Mouse (Mus musculus): ENCODE results near the gene Efcab5.
"Not testable (repeated sequence)": the region's sequence is repeated elsewhere in the genome, so short reads cannot be mapped to it uniquely, and the experiment has no call there.

Efcab5 gene

DNA sequence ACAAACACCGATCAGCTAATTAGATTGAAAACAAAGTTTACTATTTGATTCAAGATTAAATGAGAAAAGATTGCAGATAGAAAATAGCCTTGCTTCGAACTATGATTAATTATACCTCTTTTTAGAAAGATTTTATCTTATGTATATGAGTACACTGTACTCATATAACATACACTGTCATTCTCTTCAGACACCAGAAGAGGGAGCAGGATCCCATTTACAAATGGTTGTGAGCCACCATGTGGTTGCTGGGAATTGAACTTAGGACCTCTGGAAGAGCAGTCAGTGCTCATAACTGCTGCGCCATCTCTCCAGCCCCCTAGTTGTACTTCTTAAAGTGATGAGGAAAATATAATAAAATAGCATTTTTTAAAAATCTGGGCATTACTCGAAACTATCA lies 55.3 kb downstream of the Efcab5 start:
- Histone ChIP-seq H3K4me3 (replicated peaks; ENCODE audit: low read length) (no peak overlapping the region), H3K36me3 (ENCODE audit: insufficient read depth, low read length) (no peaks in the 10 kb centered on the region), H3K27me3 (ENCODE audit: insufficient read depth, low read length) (peaks cover 3% of the 10 kb centered on the region; the same call in 1 of the 2 replicates), H3K9me3 (ENCODE audit: low read length) (no peaks in the 10 kb centered on the region), H3K4me1 (replicated peaks; ENCODE audit: low read depth, low read length) (no peaks in the 10 kb centered on the region)
- TF ChIP-seq NANOG (IDR thresholded peaks at IDR 0.05; ENCODE audit: borderline replicate concordance, low read length) (no peak), CTCF (conservative IDR thresholded peaks at IDR 0.05; ENCODE audit: low read length) (peak; percentile 31), POU5F1 (IDR thresholded peaks at IDR 0.05; ENCODE audit: borderline replicate concordance, low read length) (no peak)

DNA sequence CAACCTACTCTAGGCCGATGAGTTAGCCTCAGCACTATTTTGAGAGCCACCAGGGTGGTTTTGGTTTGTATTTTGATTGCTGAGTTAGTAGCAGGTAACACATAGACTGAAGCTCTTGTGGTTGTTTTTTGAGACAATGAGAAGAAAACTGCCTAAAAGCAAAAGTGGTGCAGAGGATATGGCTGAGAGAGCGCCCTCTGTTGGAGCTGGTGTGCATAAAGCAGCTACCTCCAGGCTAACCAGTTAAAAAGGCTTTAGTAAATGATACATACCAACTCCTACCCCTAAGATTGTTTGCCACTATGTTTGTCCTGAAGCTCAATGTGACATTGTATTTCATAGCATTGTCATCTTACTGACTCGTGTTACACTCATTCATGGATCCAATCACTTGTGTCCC lies 56.2 kb downstream of the Efcab5 start:
- H3K36me3 ChIP-seq (ENCODE audit: insufficient read depth, low read length) = no peaks in the 10 kb centered on the region
- TF ChIP-seq NANOG (IDR thresholded peaks at IDR 0.05; ENCODE audit: borderline replicate concordance, low read length) (no peak), CTCF (conservative IDR thresholded peaks at IDR 0.05; ENCODE audit: low read length) (peak; percentile 83), POU5F1 (IDR thresholded peaks at IDR 0.05; ENCODE audit: borderline replicate concordance, low read length) (no peak)
- no peaks in the 10 kb centered on the region for H3K9me3 ChIP-seq (ENCODE audit: low read length)
- peaks cover 3% of the 10 kb centered on the region; the same call in 1 of the 2 replicates for H3K27me3 ChIP-seq (ENCODE audit: insufficient read depth, low read length)
- H3K4me3 ChIP-seq (replicated peaks; ENCODE audit: low read length) = no peak overlapping the region
- H3K4me1 ChIP-seq (replicated peaks; ENCODE audit: low read depth, low read length) = peaks cover 5% of the 10 kb centered on the region; the same call in 1 of the 2 replicates

DNA sequence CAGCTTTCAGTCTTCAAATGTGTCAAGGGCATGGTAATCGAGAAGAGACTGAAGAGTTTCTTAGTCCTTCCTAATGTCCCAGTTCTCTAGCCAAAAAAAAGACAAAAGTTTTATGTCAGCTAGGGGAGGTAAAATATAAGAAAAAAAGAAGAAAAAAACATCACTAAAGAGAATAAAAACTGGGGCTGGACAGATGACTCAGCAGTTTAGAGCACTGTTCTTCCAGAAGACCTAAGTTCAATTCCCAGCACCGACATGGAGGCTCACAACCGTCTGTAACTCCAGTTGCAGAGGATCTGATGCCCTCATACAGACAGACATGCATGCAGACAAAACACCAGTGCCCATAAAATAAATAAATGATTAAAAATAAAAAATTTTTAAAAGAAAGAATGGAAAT lies 60.2 kb downstream of the Efcab5 start:
- no peaks in the 10 kb centered on the region for H3K27me3 ChIP-seq (ENCODE audit: insufficient read depth, low read length)
- no peak for TF ChIP-seq CTCF (conservative IDR thresholded peaks at IDR 0.05; ENCODE audit: low read length)
- TF ChIP-seq NANOG (IDR thresholded peaks at IDR 0.05; ENCODE audit: borderline replicate concordance, low read length) = no peak
- no peak for TF ChIP-seq POU5F1 (IDR thresholded peaks at IDR 0.05; ENCODE audit: borderline replicate concordance, low read length)
- peaks cover 9% of the 10 kb centered on the region; the same call in 1 of the 2 replicates for H3K9me3 ChIP-seq (ENCODE audit: low read length)
- H3K4me3 ChIP-seq (replicated peaks; ENCODE audit: low read length) = no peak overlapping the region
- H3K36me3 ChIP-seq (ENCODE audit: insufficient read depth, low read length) = no peaks in the 10 kb centered on the region
- H3K4me1 ChIP-seq (replicated peaks; ENCODE audit: low read depth, low read length) = peaks cover 16% of the 10 kb centered on the region

- Histone ChIP-seq H3K9me3 (ENCODE audit: low read length) (no peaks in the 10 kb centered on the region), H3K36me3 (ENCODE audit: insufficient read depth, low read length) (no peaks in the 10 kb centered on the region), H3K4me1 (replicated peaks; ENCODE audit: low read depth, low read length) (peaks cover 13% of the 10 kb centered on the region), H3K27me3 (ENCODE audit: insufficient read depth, low read length) (no peaks in the 10 kb centered on the region), H3K4me3 (replicated peaks; ENCODE audit: low read length) (no peak overlapping the region)
- TF ChIP-seq CTCF (conservative IDR thresholded peaks at IDR 0.05; ENCODE audit: low read length) (no peak), NANOG (IDR thresholded peaks at IDR 0.05; ENCODE audit: borderline replicate concordance, low read length) (no peak)
Observed at GRCm38 (mm10) chr11:77111141-77111540, 77.6 kb downstream of the Efcab5 start.

GRCm38 (mm10) chr11:77108442-77108841 lies 80.3 kb downstream of the Efcab5 start:
- Histone ChIP-seq H3K36me3 (ENCODE audit: insufficient read depth, low read length) (no peaks in the 10 kb centered on the region), H3K4me3 (replicated peaks; ENCODE audit: low read length) (no peak overlapping the region), H3K27me3 (ENCODE audit: insufficient read depth, low read length) (peaks cover 10% of the 10 kb centered on the region), H3K4me1 (replicated peaks; ENCODE audit: low read depth, low read length) (peaks cover 13% of the 10 kb centered on the region), H3K9me3 (ENCODE audit: low read length) (no peaks in the 10 kb centered on the region)
- TF ChIP-seq POU5F1 (IDR thresholded peaks at IDR 0.05; ENCODE audit: borderline replicate concordance, low read length) (no peak), CTCF (conservative IDR thresholded peaks at IDR 0.05; ENCODE audit: low read length) (no peak), NANOG (IDR thresholded peaks at IDR 0.05; ENCODE audit: borderline replicate concordance, low read length) (no peak)

GRCm38 (mm10) chr11:77107872-77108271 lies 80.9 kb downstream of the Efcab5 start:
- H3K36me3 ChIP-seq (ENCODE audit: insufficient read depth, low read length); H3K4me3 ChIP-seq (replicated peaks; ENCODE audit: low read length); H3K9me3 ChIP-seq (ENCODE audit: low read length): not testable (repeated sequence)
- TF ChIP-seq CTCF (conservative IDR thresholded peaks at IDR 0.05; ENCODE audit: low read length) = peak; percentile 23
- peaks cover 14% of the 10 kb centered on the region for H3K27me3 ChIP-seq (ENCODE audit: insufficient read depth, low read length)
- peaks cover 13% of the 10 kb centered on the region for H3K4me1 ChIP-seq (replicated peaks; ENCODE audit: low read depth, low read length)

DNA sequence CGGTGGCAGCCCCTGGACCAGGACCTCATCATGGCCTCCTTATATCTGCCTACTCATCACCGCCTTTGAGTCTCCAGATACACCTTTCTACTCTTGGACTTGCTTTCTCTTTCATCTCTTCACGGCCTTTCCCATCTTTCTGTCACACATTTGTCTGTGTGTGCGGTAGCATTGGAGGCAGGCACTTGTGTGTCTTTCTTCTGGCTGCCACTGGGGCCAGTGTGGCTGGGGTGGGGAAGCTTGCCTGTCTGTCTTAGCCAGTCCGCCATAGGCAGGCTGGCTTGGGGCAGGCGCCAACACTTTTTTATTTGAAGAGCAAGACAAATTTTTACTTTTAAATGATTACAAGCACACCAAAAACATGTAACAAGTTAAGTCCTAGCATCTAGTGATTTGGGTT lies 81.8 kb downstream of the Efcab5 start:
- no peaks in the 10 kb centered on the region for H3K36me3 ChIP-seq (ENCODE audit: insufficient read depth, low read length)
- no peaks in the 10 kb centered on the region for H3K9me3 ChIP-seq (ENCODE audit: low read length)
- peaks cover 19% of the 10 kb centered on the region for H3K27me3 ChIP-seq (ENCODE audit: insufficient read depth, low read length)
- 0 out of 2 replicates have a peak, but pooled peaks have one; percentile 7 for TF ChIP-seq CTCF (conservative IDR thresholded peaks at IDR 0.05; ENCODE audit: low read length)
- TF ChIP-seq NANOG (IDR thresholded peaks at IDR 0.05; ENCODE audit: borderline replicate concordance, low read length) = no peak
- no peak for TF ChIP-seq POU5F1 (IDR thresholded peaks at IDR 0.05; ENCODE audit: borderline replicate concordance, low read length)
- peaks cover 13% of the 10 kb centered on the region for H3K4me1 ChIP-seq (replicated peaks; ENCODE audit: low read depth, low read length)
- peak overlapping the region; percentile 43; the same call in 1 of the 2 replicates for H3K4me3 ChIP-seq (replicated peaks; ENCODE audit: low read length)

- Histone ChIP-seq H3K4me1 (replicated peaks; ENCODE audit: low read depth, low read length) (peaks cover 7% of the 10 kb centered on the region), H3K36me3 (ENCODE audit: insufficient read depth, low read length) (no peaks in the 10 kb centered on the region), H3K27me3 (ENCODE audit: insufficient read depth, low read length) (peaks cover 33% of the 10 kb centered on the region), H3K4me3 (replicated peaks; ENCODE audit: low read length) (no peak overlapping the region), H3K9me3 (ENCODE audit: low read length) (no peaks in the 10 kb centered on the region)
- TF ChIP-seq CTCF (conservative IDR thresholded peaks at IDR 0.05; ENCODE audit: low read length) (peak; percentile 81), POU5F1 (IDR thresholded peaks at IDR 0.05; ENCODE audit: borderline replicate concordance, low read length) (no peak)
Observed at GRCm38 (mm10) chr11:77100137-77100937, 88.4 kb downstream of the Efcab5 start.
